ENCODE assay signal across 26 mouse cellular contexts in the genomic region with DNA sequence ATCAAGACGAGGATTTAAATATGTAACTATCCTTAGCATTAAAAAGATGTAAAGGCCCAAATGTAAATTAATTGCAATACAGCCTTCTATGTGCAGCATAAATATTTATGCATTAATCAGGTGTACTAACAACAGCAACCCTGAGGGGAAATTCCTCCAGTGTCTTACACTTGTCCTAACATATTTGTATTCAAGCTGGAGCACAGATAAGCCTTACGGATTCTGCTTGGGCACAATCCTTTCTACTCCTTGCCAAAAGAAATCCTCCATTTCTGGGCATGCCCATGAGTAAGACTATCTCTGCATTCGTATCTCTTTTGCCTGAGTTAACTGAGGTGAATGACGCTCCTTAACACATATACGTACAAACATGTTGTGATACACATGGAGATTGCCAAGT. TPM values are rescaled to one million over a fixed set of nuclear protein-coding genes. Genes with fewer than 3 reads are reported as not detected.
"Had no signal": no experiment of that assay in that cellular context is flagged by ENCODE, and none has a peak within 500 bp of the region (broad histone marks: within the 10 kb centered on the region; RNA-seq: fewer than 3 reads in every experiment).

No protein-coding gene starts in this region.

- H3K27ac ChIP-seq: kidney, postnatal 0 days; layer of hippocampus, adult 2 months; limb, embryonic 10.5 days; limb, embryonic 13.5 days; liver, embryonic 12.5 days; liver, embryonic 15.5 days; lung, embryonic 15.5 days; midbrain, embryonic 12.5 days; stomach, postnatal 0 days had no signal

- H3K27me3 ChIP-seq: limb, embryonic 13.5 days; liver, embryonic 12.5 days; liver, embryonic 15.5 days; lung, embryonic 15.5 days; megakaryocyte, embryonic 14.5 days; midbrain, embryonic 12.5 days had no signal

- H3K36me3 ChIP-seq: limb, embryonic 10.5 days; limb, embryonic 13.5 days; liver, embryonic 12.5 days; liver, embryonic 15.5 days; lung, embryonic 15.5 days; midbrain, embryonic 12.5 days had no signal

- H3K4me3 ChIP-seq: layer of hippocampus, adult 2 months; limb, embryonic 10.5 days; limb, embryonic 13.5 days; liver, embryonic 12.5 days; liver, embryonic 15.5 days; lung, embryonic 15.5 days; megakaryocyte, embryonic 14.5 days; midbrain, embryonic 12.5 days had no signal

- H3K4me2 ChIP-seq: limb, embryonic 13.5 days; liver, embryonic 12.5 days; liver, embryonic 15.5 days; lung, embryonic 15.5 days; midbrain, embryonic 12.5 days had no signal

- DNase-seq: kidney, adult 2 months; kidney, postnatal 25 days; layer of hippocampus, adult 9-11 months; liver; lung, adult 18-20 months; lung, postnatal 10 days; lung, postnatal 36 days; right cerebral cortex, postnatal 14 days; right cerebral cortex, postnatal 4 days; thymus, adult 2 months; thymus, postnatal 14 days; thymus, postnatal 4 days had no signal

- H3K4me1 ChIP-seq: limb, embryonic 10.5 days; limb, embryonic 13.5 days; liver, embryonic 12.5 days; liver, embryonic 15.5 days; lung, embryonic 15.5 days; megakaryocyte, embryonic 14.5 days; midbrain, embryonic 12.5 days had no signal

- H3K9me3 ChIP-seq: limb, embryonic 10.5 days; limb, embryonic 13.5 days; liver, embryonic 12.5 days; liver, embryonic 15.5 days; lung, embryonic 15.5 days; megakaryocyte, embryonic 14.5 days; midbrain, embryonic 12.5 days had no signal

- H3K9ac ChIP-seq: limb, embryonic 13.5 days; liver, embryonic 12.5 days; liver, embryonic 15.5 days; lung, embryonic 15.5 days; midbrain, embryonic 12.5 days had no signal

- ATAC-seq: liver, embryonic 12.5 days had no signal

RNA-seq across cellular contexts. Expression of gene Tmprss11f, which starts 49.6 kb away (rescaled TPM):
- polyA plus RNA-seq: kidney, adult 2 months; kidney, embryonic 14.5 days; large intestine, adult 2 months; liver, embryonic 12.5 days; liver, embryonic 15.5 days; lung, embryonic 15.5 days; midbrain, embryonic 12.5 days; neural tube, embryonic 11.5 days; neural tube, embryonic 14.5 days; thymus, adult 2 months had no signal
